Mouse (Mus musculus): ENCODE data around the gene Crybg2.

GRCm38 (mm10) chr4:134094923-134095547 lies 34.4 kb downstream of the Crybg2 start, which contains the start of gene Cd52:
- TF ChIP-seq CTCF (IDR thresholded peaks at IDR 0.05; ENCODE audit: control insufficient read depth, insufficient read depth, insufficient read length) = no peak
- TF ChIP-seq CEBPB (IDR thresholded peaks at IDR 0.05; ENCODE audit: low read depth) = no peak
- no peak for TF ChIP-seq MAX (IDR thresholded peaks at IDR 0.05)
- no peak for TF ChIP-seq USF1 (IDR thresholded peaks at IDR 0.05; ENCODE audit: low read depth)
- TF ChIP-seq MYOG (IDR thresholded peaks at IDR 0.05; ENCODE audit: control insufficient read depth, extremely low read depth, insufficient read length) = no peak
- TF ChIP-seq MYOD1 (IDR thresholded peaks at IDR 0.05; ENCODE audit: control insufficient read depth, insufficient read length, low read depth) = no peak
- TF ChIP-seq FOSL1 (IDR thresholded peaks at IDR 0.05; ENCODE audit: insufficient read depth, low read length, poor library complexity, severe bottlenecking) = no peak
